Mouse (Mus musculus) megakaryocyte, adult 5-6 weeks (primary cell): Measurements from ENCODE around the gene Gm2042. TPM values are rescaled to one million over a fixed set of nuclear protein-coding genes. Genes with fewer than 3 reads are reported as not detected.
"Not testable (repeated sequence)": the region's sequence is repeated elsewhere in the genome, so short reads cannot be mapped to it uniquely, and the experiment has no call there.

Experiments
- ATAC-seq: 2 replicates; pipeline ENCODE4 v1.8.0; 2016; ENCODE audit warnings: mild to moderate bottlenecking, inconsistent platforms; ENCODE audit not compliant: poor library complexity, severe bottlenecking
- total RNA-seq, 2 experiments: library from RNA; stranded (forward) in 1 of 2; stranded (reverse) in 1 of 2; fragments of 153-499, 151-499 nt in 1 of 2; fragments of 221-1000, 200-1000 nt in 1 of 2; gene quantifications; 2 replicates each; pipeline versions ENCODE4 v1.2.3 to v1.2.4; 2015 to 2017

Gm2042 gene
- total RNA-seq (2015): not detected in 2 replicates
- total RNA-seq (2017): not detected in 2 replicates

- not testable (repeated sequence) for ATAC-seq
These were observed at the start of gene Gm2042 for GRCm38 (mm10) chr12:87953780-87954179. Gene Gm2042 (plus strand): TSS chr12:87954080.

GRCm38 (mm10) chr12:87919721-87920120, 34.2 kb upstream of the Gm2042 start, which contains the start of gene Gm2035:
Gene Gm2035 (minus strand): TSS chr12:87919857.
- not testable (repeated sequence) for ATAC-seq

- not testable (repeated sequence) for ATAC-seq
These were observed 30.1 kb downstream of the Gm2042 start for GRCm38 (mm10) chr12:87984000-87984399.

- not testable (repeated sequence) for ATAC-seq
These were observed 50.2 kb downstream of the Gm2042 start for GRCm38 (mm10) chr12:88004118-88004517.

Other genes with a start within 250 kb of the Gm2042 start
- not detected in 2 replicates for gene Gm21319, start 178.3 kb upstream of the Gm2042 start, total RNA-seq (2015)
- not detected in 2 replicates for gene Gm21319, start 178.3 kb upstream of the Gm2042 start, total RNA-seq (2017)
- not detected in 2 replicates for gene Gm21936, start 158.6 kb upstream of the Gm2042 start, total RNA-seq (2015)
- gene Gm21936, start 158.6 kb upstream of the Gm2042 start, total RNA-seq (2017): not detected in 2 replicates
- gene BB287469, start 137.5 kb upstream of the Gm2042 start, total RNA-seq (2015): not detected in 2 replicates
- not detected in 2 replicates for gene BB287469, start 137.5 kb upstream of the Gm2042 start, total RNA-seq (2017)
- gene Gm2001, start 111.7 kb upstream of the Gm2042 start, total RNA-seq (2015): not detected in 2 replicates
- gene Gm2001, start 111.7 kb upstream of the Gm2042 start, total RNA-seq (2017): not detected in 2 replicates
- not detected in 2 replicates for gene Gm2016, start 80.0 kb upstream of the Gm2042 start, total RNA-seq (2015)
- not detected in 2 replicates for gene Gm2016, start 80.0 kb upstream of the Gm2042 start, total RNA-seq (2017)
- not detected in 2 replicates for gene Gm2022, start 58.7 kb upstream of the Gm2042 start, total RNA-seq (2015)
- gene Gm2022, start 58.7 kb upstream of the Gm2042 start, total RNA-seq (2017): not detected in 2 replicates
- gene Gm2035, start 34.2 kb upstream of the Gm2042 start, total RNA-seq (2015): not detected in 2 replicates
- gene Gm2035, start 34.2 kb upstream of the Gm2042 start, total RNA-seq (2017): not detected in 2 replicates
- not detected in 2 replicates for gene Gm2075, start 57.8 kb downstream of the Gm2042 start, total RNA-seq (2015)
- gene Gm2075, start 57.8 kb downstream of the Gm2042 start, total RNA-seq (2017): not detected in 2 replicates
- gene Gm6803, start 64.7 kb downstream of the Gm2042 start, total RNA-seq (2015): not detected in 2 replicates
- not detected in 2 replicates for gene Gm6803, start 64.7 kb downstream of the Gm2042 start, total RNA-seq (2017)
- gene Gm2056, start 72.9 kb downstream of the Gm2042 start, total RNA-seq (2015): not detected in 2 replicates
- gene Gm2056, start 72.9 kb downstream of the Gm2042 start, total RNA-seq (2017): not detected in 2 replicates
- not detected in 2 replicates for gene Gm16368, start 129.6 kb downstream of the Gm2042 start, total RNA-seq (2015)
- gene Gm16368, start 129.6 kb downstream of the Gm2042 start, total RNA-seq (2017): not detected in 2 replicates
- not detected in 2 replicates for gene Gm10436, start 228.0 kb downstream of the Gm2042 start, total RNA-seq (2015)
- gene Gm10436, start 228.0 kb downstream of the Gm2042 start, total RNA-seq (2017): not detected in 2 replicates